Comparison of ENCODE assay signal across 10 mouse cellular contexts in the genomic region with DNA sequence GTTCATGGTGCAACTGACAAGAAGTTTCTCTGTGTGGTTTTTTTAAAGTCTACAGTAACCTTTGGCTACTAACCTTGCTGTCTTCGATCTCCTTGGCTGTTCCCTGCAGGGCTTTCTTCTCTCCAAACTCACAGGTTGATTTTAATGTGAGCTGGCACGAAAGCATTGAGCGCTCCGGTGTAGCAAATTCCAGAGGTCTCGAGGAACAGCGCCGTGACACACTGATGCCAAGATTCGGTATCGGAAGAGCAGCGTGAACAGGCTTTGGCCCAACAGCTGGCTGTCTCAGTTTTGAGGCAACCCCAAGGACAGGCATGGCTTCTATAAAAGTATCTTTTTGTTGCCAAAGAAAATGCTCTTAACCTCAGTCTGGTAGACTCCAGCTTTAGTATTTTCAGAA.
DNase-seq lines count a peak whose midpoint lies in the region; ATAC-seq lines count a peak whose summit lies in the region.
"Had no signal": no experiment of that assay in that cellular context is flagged by ENCODE, and none has a peak within 500 bp of the region (broad histone marks: within the 10 kb centered on the region; RNA-seq: fewer than 3 reads in every experiment).

No protein-coding gene starts in this region.

- peak; percentile 8 for DNase-seq in gastrocnemius, postnatal 10 days
- DNase-seq in gastrocnemius, adult 18-20 months (ENCODE audit: low spot score), result no peak
- DNase-seq in limb, embryonic 10.5 days (ENCODE audit: low spot score), result no peak
- peak; percentile 15 to 16 for DNase-seq in gastrocnemius, postnatal 4 days (ENCODE audit: low spot score in 2 of 2)
- DNase-seq: B cell, adult 2 months had no signal

- H3K9me3 ChIP-seq in limb, embryonic 12.5 days, result no peaks in the 10 kb centered on the region
- H3K9me3 ChIP-seq in limb, embryonic 10.5 days (replicated peaks), result no peaks in the 10 kb centered on the region
- no peaks in the 10 kb centered on the region for H3K9me3 ChIP-seq in stomach, embryonic 14.5 days (ENCODE audit: control insufficient read depth, low read depth, low read length)
- no peaks in the 10 kb centered on the region for H3K9me3 ChIP-seq in hindbrain, embryonic 12.5 days (replicated peaks)

- no peak overlapping the region for H3K9ac ChIP-seq in limb, embryonic 12.5 days (replicated peaks)
- no peak overlapping the region for H3K9ac ChIP-seq in stomach, embryonic 14.5 days (replicated peaks; ENCODE audit: low read depth, low read length)
- H3K9ac ChIP-seq in hindbrain, embryonic 12.5 days, result no peak overlapping the region

- no peak overlapping the region for H3K4me3 ChIP-seq in limb, embryonic 12.5 days (replicated peaks)
- no peak overlapping the region for H3K4me3 ChIP-seq in limb, embryonic 10.5 days
- no peak overlapping the region for H3K4me3 ChIP-seq in stomach, embryonic 14.5 days (ENCODE audit: low read depth, low read length)
- H3K4me3 ChIP-seq in hindbrain, embryonic 12.5 days, result no peak overlapping the region

- no peak overlapping the region for H3K27ac ChIP-seq in limb, embryonic 12.5 days
- H3K27ac ChIP-seq in limb, embryonic 10.5 days, result no peak overlapping the region
- H3K27ac ChIP-seq in stomach, embryonic 14.5 days (ENCODE audit: low read length), result peak overlapping the region; percentile 55; the same call in 1 of the 2 replicates
- H3K27ac ChIP-seq in hindbrain, embryonic 12.5 days, result no peak overlapping the region

- H3K36me3 ChIP-seq in limb, embryonic 12.5 days, result no peaks in the 10 kb centered on the region
- H3K36me3 ChIP-seq in limb, embryonic 10.5 days, result no peaks in the 10 kb centered on the region
- H3K36me3 ChIP-seq in stomach, embryonic 14.5 days (ENCODE audit: control insufficient read depth, insufficient read depth, low read length), result no peaks in the 10 kb centered on the region
- H3K36me3 ChIP-seq in hindbrain, embryonic 12.5 days, result no peaks in the 10 kb centered on the region

- 0 out of 2 replicates have a peak overlapping the region, but pooled peaks have one; percentile 2 for H3K4me2 ChIP-seq in limb, embryonic 12.5 days
- H3K4me2 ChIP-seq in stomach, embryonic 14.5 days (replicated peaks; ENCODE audit: low read depth, low read length), result 0 out of 2 replicates have a peak overlapping the region, but pooled peaks have one; percentile 10
- no peak overlapping the region for H3K4me2 ChIP-seq in hindbrain, embryonic 12.5 days (replicated peaks)

- ATAC-seq in limb, embryonic 12.5 days (ENCODE audit: insufficient number of reproducible peaks, insufficient read depth, low FRiP score, low TSS enrichment, low read depth), result no peak
- ATAC-seq in stomach, embryonic 14.5 days (ENCODE audit: insufficient number of reproducible peaks, insufficient read depth, low FRiP score, low read depth), result no peak
- no peak for ATAC-seq in erythroblast, adult 5-6 weeks (replicated peaks; ENCODE audit: low FRiP score, poor library complexity, severe bottlenecking)
- ATAC-seq in hindbrain, embryonic 12.5 days (ENCODE audit: low FRiP score), result no peak
- ATAC-seq: Patski had no signal

- H3K27me3 ChIP-seq in limb, embryonic 12.5 days, result no peaks in the 10 kb centered on the region
- no peaks in the 10 kb centered on the region for H3K27me3 ChIP-seq in limb, embryonic 10.5 days (ENCODE audit: low read depth, poor library complexity, severe bottlenecking)
- H3K27me3 ChIP-seq in stomach, embryonic 14.5 days (ENCODE audit: control insufficient read depth, insufficient read depth, low read length), result no peaks in the 10 kb centered on the region
- no peaks in the 10 kb centered on the region for H3K27me3 ChIP-seq in hindbrain, embryonic 12.5 days

- no peaks in the 10 kb centered on the region for H3K4me1 ChIP-seq in limb, embryonic 12.5 days (replicated peaks)
- H3K4me1 ChIP-seq in limb, embryonic 10.5 days, result peaks cover 7% of the 10 kb centered on the region
- H3K4me1 ChIP-seq in stomach, embryonic 14.5 days (ENCODE audit: control insufficient read depth, insufficient read depth, low read length), result 0 out of 2 replicates have a peak, but pooled peaks cover 4% of the 10 kb centered on the region
- peaks cover 6% of the 10 kb centered on the region for H3K4me1 ChIP-seq in hindbrain, embryonic 12.5 days

- 79% methylated on average over 10 of the region's 10 CpGs for WGBS in limb, embryonic 12.5 days
- 81% methylated on average over 10 of the region's 10 CpGs for WGBS in limb, embryonic 10.5 days
- 73% methylated on average over 10 of the region's 10 CpGs for WGBS in stomach, embryonic 14.5 days
- 71% methylated on average over 10 of the region's 10 CpGs for WGBS in hindbrain, embryonic 12.5 days

Comparison
In these comparisons a context has a peak if more than half of its experiments do, and no peak if none do; other contexts are left out.
1. DNase-seq: peak in gastrocnemius, postnatal 10 days (single experiment) and gastrocnemius, postnatal 4 days (2 of 2); none in gastrocnemius, adult 18-20 months (single experiment) and limb, embryonic 10.5 days (single experiment).